Mouse (Mus musculus) embryonic facial prominence, embryonic 14.5 days (tissue): ENCODE measurements around the gene Apold1. TPM values are rescaled to one million over a fixed set of nuclear protein-coding genes. Genes with fewer than 3 reads are reported as not detected.

Experiments
- ATAC-seq: fragments of 200-750 bp; cut with Nextera tagmentation; 2 replicates; pipeline ENCODE4 v1.8.0; 2017; ENCODE audit warnings: low read depth, moderate number of reproducible peaks, moderate TSS enrichment
- DNase-seq: peaks from one replicate; pipeline ENCODE4 v3.0.0-alpha.2; 2015; ENCODE audit warnings: low spot score
- H3K27ac ChIP-seq: fragments of 300-500 bp; sonication (generic); replicated peaks from 2 replicates; pipeline ENCODE4 v1.5.1; 2014; ENCODE audit warnings: low read depth, mild to moderate bottlenecking, low read length, moderate library complexity
- H3K27me3 ChIP-seq: fragments of 300-500 bp; sonication (generic); replicated peaks from 2 replicates; pipeline ENCODE4 v1.6.1; 2014; ENCODE audit warnings: low read length; ENCODE audit not compliant: control insufficient read depth, insufficient read depth
- H3K36me3 ChIP-seq: fragments of 300-500 bp; sonication (generic); 2 replicates; pipeline ENCODE4 v1.6.1; 2014; ENCODE audit warnings: low read length, mixed read lengths; ENCODE audit not compliant: control insufficient read depth, insufficient read depth
- H3K4me1 ChIP-seq: fragments of 300-500 bp; sonication (generic); 2 replicates; pipeline ENCODE4 v1.6.1; 2014; ENCODE audit warnings: antibody characterized with exemption, low read length; ENCODE audit not compliant: control insufficient read depth, insufficient read depth
- H3K4me2 ChIP-seq: fragments of 300-500 bp; sonication (generic); 2 replicates; pipeline ENCODE4 v1.6.1; 2014; ENCODE audit warnings: low read depth, mild to moderate bottlenecking, low read length, moderate library complexity, mixed read lengths
- H3K4me3 ChIP-seq: fragments of 300-500 bp; sonication (generic); 2 replicates; pipeline ENCODE4 v1.5.1; 2014; ENCODE audit warnings: low read depth, mild to moderate bottlenecking, low read length
- H3K9ac ChIP-seq: fragments of 300-500 bp; sonication (generic); 2 replicates; pipeline ENCODE4 v1.6.1; 2014; ENCODE audit warnings: low read depth, mild to moderate bottlenecking, low read length, moderate library complexity, mixed read lengths
- H3K9me3 ChIP-seq: fragments of 300-500 bp; sonication (generic); 2 replicates; pipeline ENCODE4 v1.6.1; 2016; ENCODE audit warnings: low read length; ENCODE audit not compliant: control insufficient read depth
- WGBS: fragments of 180-500 bp; shearing (Covaris S2); extraction: QIAGEN DNeasy Blood & Tissue Kit; methylation state at CpG from one replicate; pipeline ENCODE4 v1.1.7; 2014; 5-methylcytosine and 5-hydroxymethylcytosine counted together
- polyA plus RNA-seq: library from polyadenylated mRNA; unstranded; fragments of >200 nt; fragmentation: Nextera tagmentation; extraction: Ambion mirVana; gene quantifications from 2 replicates; pipeline ENCODE4 v1.2.1, GENCODE M21; 2014

Apold1 gene
- polyA plus RNA-seq, 1 experiment from 2014 or later = 5.5 TPM

DNA sequence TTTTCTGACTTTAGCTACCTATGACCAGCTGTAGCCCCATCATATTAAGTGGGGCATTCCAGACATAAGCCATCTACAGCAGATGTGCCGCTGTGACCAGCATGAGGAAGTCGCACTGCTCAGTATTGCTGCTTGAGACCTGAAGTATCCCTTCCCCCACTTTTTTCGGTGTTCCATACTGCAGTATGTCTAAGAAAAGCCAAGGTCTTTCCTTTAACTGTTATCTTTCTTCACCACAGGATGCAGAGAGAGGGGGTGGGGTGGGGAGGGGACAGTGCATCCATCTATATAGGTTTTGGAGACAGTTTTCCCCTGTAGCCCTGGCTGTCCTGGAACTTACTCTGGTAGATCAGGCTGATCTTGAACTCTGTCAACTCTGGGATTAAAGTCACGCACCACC is 24.9 kb downstream of the Apold1 start:
- Histone ChIP-seq H3K9me3 (no peaks in the 10 kb centered on the region), H3K27ac (no peak overlapping the region), H3K9ac (no peak overlapping the region), H3K4me3 (no peak overlapping the region), H3K36me3 (no peaks in the 10 kb centered on the region), H3K27me3 (no peaks in the 10 kb centered on the region), H3K4me2 (no peak overlapping the region), H3K4me1 (no peaks in the 10 kb centered on the region)
- 84% methylated on average over 4 of the region's 4 CpGs for WGBS
- ATAC-seq = no peak
- no peak for DNase-seq

DNA sequence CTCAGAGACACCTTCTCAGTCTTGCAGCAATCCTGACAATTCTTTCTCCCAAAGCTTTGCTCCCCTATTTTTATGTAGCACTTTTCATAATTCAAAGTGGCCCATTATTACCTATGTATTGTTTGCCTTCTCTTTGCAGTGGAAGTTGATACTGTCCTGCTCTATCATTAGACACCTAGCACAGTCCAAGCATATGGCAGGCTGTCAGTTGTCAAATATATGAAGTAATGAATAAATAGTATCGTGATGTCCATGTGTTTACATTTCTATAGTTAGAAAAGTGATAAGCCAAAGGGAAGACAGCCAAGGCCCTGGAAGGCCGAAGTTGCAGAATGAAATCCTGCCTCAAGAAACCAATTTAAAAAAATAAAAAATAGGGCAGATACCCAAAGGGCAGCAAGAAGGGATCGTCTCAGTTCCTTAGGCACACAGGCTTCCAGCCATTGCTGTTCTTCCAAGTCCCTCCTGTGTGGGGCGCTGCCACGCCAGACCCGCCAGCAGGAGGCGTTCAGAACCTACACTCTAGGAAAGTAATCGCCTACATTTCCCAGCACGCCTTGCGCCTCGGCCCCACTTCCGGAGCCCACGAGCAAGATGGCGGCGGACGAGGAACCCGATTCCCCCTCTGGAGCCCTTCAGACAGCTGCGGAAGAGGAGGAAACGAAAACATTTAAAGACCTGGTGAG is 29.7 kb downstream of the Apold1 start, which contains the start of gene Ddx47:
Gene Ddx47 (plus strand): TSS at position 565 of the 686 bp plus-strand sequence.
- ATAC-seq (peak; percentile 97), DNase-seq (peak; percentile 97)
- Histone ChIP-seq H3K9ac (peak within 1 kb of the TSS; percentile 82), H3K36me3 (peaks cover 31% of the 10 kb centered on the region), H3K27me3 (no peaks in the 10 kb centered on the region), H3K4me3 (peak within 1 kb of the TSS; percentile 74), H3K9me3 (no peaks in the 10 kb centered on the region), H3K4me2 (peak within 1 kb of the TSS; percentile 62), H3K4me1 (peaks cover 6% of the 10 kb centered on the region; the same call in 1 of the 2 replicates), H3K27ac (no peak within 1 kb of the TSS)
- WGBS = 5% methylated on average over 19 of the region's 19 CpGs

DNA sequence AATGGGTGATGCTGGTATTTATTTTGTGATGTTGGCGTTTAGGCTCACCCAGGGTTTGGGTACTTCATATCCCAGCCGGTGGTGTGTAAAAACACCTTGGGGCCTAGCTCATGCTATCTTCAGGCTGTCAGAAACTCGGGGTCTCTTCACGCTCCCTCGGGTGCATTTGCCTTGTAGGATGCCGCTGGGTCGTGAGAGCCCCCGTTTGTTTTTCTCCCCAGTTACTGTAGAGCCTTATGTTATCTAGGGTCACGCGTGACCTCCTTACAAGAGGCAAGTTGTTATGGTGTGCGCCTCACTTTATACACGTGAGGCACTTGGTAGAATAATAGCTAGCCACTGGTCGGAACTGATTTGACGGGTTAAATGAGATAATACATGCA is 30.2 kb downstream of the Apold1 start:
- Histone ChIP-seq H3K4me3 (peak overlapping the region; percentile 74), H3K4me2 (peak overlapping the region; percentile 62), H3K27me3 (no peaks in the 10 kb centered on the region), H3K36me3 (peaks cover 36% of the 10 kb centered on the region), H3K9me3 (no peaks in the 10 kb centered on the region), H3K9ac (peak overlapping the region; percentile 82), H3K4me1 (peaks cover 6% of the 10 kb centered on the region; the same call in 1 of the 2 replicates), H3K27ac (no peak overlapping the region)
- DNase-seq (no peak), ATAC-seq (no peak; the same call in none of the 2 replicates)
- 0% methylated on average over 14 of the region's 14 CpGs for WGBS

DNA sequence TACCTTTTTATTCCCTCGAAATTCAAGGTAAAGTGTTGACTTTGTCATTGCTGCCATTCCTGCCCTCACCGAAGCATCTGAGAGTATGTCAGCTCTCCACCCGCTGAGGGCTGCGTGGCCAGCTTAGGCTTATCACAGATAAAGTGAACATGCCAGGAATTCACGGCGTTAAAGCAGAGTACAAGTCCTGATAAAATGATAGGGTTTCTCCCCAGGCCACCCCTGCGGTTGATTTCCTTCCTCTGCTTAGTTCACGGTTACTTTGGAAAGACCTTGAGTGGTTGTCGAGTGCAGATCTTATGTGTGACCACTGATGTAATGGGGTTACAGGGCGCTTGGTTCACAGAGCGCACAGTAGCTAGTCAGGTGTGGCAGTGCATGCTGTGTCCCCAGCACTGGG is 35.7 kb downstream of the Apold1 start:
- no peak overlapping the region for H3K9ac ChIP-seq
- H3K36me3 ChIP-seq = peaks cover 90% of the 10 kb centered on the region
- no peak overlapping the region for H3K4me3 ChIP-seq
- H3K9me3 ChIP-seq = no peaks in the 10 kb centered on the region
- H3K27ac ChIP-seq = no peak overlapping the region
- peaks cover 4% of the 10 kb centered on the region; the same call in 1 of the 2 replicates for H3K4me1 ChIP-seq
- no peaks in the 10 kb centered on the region for H3K27me3 ChIP-seq
- DNase-seq (no peak), ATAC-seq (no peak)
- 96% methylated on average over 11 of the region's 11 CpGs for WGBS
- H3K4me2 ChIP-seq = no peak overlapping the region

DNA sequence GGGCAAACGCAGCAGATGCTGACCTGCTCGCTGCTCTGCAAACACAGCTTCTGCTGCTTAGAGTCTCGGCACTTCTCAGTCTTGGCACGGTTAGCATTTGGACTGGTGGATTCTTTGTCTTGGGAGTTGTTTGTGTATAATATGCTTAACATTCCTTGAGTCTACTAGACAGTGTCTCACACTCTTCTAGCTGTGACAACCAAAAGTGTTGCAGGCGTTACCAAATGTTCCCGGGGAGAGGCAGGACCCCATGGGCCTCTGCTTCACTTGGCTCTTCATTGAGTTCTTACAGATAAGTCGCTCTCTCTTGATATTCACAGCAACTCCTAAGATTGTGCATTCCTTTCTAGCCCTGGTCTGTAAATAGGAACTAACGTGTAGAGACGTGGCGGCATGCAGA is 38.0 kb downstream of the Apold1 start:
- Histone ChIP-seq H3K27me3 (no peaks in the 10 kb centered on the region), H3K27ac (no peak overlapping the region), H3K9me3 (no peaks in the 10 kb centered on the region), H3K4me3 (no peak overlapping the region), H3K36me3 (peaks cover 98% of the 10 kb centered on the region), H3K9ac (no peak overlapping the region), H3K4me1 (no peaks in the 10 kb centered on the region), H3K4me2 (no peak overlapping the region)
- ATAC-seq (no peak), DNase-seq (no peak)
- 93% methylated on average over 10 of the region's 10 CpGs for WGBS

DNA sequence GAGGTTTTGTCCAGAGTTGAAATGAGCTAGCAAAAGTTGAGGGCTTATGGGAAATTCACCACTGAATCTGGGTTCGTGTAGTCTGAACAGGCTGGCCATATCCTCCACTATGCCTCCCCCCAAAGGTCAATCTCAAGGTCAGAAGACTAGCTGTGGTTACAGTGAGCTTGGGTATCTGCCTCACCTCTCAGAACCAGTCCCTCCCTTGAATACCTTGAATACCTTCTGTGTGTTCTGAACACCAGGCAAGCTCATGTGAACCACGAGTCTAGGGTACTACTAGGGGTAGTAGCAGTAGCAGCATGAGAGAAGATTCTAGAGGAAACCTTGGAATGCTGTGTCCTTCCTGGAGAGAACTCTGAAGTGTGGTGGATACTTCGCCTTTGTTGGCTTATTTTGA is 40.1 kb downstream of the Apold1 start:
- Histone ChIP-seq H3K27me3 (no peaks in the 10 kb centered on the region), H3K4me3 (no peak overlapping the region), H3K36me3 (peaks cover 78% of the 10 kb centered on the region), H3K4me2 (no peak overlapping the region), H3K27ac (no peak overlapping the region), H3K9ac (no peak overlapping the region), H3K9me3 (no peaks in the 10 kb centered on the region), H3K4me1 (no peaks in the 10 kb centered on the region)
- ATAC-seq = no peak
- 88% methylated on average over 3 of the region's 3 CpGs for WGBS
- no peak for DNase-seq

DNA sequence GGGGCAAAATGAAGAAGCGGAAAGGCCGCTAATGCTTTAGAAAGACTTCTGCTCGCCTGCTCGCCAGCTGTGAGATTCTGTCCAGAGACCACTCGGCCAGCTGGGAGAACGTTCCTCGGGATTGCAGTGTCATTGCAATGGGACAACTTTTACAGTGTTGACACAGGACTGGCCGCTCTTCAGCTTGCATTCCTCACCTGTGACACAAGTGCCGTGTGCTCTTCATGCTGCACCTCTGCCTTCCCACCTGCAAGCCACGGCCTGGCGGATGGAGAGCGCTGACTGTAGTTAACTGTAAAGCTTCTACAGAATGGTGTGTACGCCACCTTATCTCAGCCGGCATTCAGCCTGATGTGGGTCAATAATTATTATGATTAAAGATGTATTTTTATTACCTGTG is 41.9 kb downstream of the Apold1 start:
- WGBS = 93% methylated on average over 14 of the region's 14 CpGs
- Histone ChIP-seq H3K27me3 (no peaks in the 10 kb centered on the region), H3K27ac (no peak overlapping the region), H3K4me3 (no peak overlapping the region), H3K9ac (no peak overlapping the region), H3K4me2 (no peak overlapping the region), H3K4me1 (no peaks in the 10 kb centered on the region), H3K9me3 (no peaks in the 10 kb centered on the region), H3K36me3 (peaks cover 60% of the 10 kb centered on the region)
- ATAC-seq (no peak), DNase-seq (no peak)

DNA sequence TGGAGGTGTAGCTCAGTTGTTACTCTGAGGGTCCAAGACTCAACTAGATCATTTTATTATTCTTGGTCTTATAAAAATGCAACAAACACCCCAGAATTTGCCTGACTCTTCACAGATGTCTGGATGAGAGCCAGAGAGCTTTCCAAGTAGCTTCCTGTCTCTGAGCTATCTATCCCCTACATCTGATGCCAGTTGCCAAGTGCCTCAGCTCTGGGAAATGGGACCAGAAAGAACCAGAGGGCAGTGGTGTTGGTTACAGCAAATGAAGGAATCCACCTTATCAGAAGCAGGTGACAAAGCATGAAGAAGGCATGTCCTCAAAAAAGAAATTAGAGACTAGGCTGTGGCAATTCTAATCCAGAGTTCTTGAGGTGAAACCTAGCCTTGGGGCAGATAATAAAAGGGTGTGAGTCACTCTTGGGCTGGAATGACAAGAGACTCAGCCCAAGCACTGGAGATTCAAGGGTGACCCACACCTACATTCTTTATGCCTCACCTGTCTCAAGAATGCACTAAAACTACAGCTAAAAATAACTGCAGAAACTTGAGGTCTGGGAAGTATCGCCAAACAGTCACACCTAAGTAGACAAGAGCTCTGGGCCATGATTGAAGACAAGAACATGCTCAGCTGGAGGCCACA is 43.4 kb downstream of the Apold1 start:
- no peak for ATAC-seq
- Histone ChIP-seq H3K4me3 (no peak overlapping the region), H3K4me2 (no peak overlapping the region), H3K4me1 (no peaks in the 10 kb centered on the region), H3K9ac (no peak overlapping the region), H3K36me3 (peaks cover 45% of the 10 kb centered on the region), H3K9me3 (no peaks in the 10 kb centered on the region), H3K27me3 (no peaks in the 10 kb centered on the region), H3K27ac (no peak overlapping the region)
- peak; percentile 39 for DNase-seq
- 81% methylated on average over 1 of the region's 1 CpGs for WGBS

DNA sequence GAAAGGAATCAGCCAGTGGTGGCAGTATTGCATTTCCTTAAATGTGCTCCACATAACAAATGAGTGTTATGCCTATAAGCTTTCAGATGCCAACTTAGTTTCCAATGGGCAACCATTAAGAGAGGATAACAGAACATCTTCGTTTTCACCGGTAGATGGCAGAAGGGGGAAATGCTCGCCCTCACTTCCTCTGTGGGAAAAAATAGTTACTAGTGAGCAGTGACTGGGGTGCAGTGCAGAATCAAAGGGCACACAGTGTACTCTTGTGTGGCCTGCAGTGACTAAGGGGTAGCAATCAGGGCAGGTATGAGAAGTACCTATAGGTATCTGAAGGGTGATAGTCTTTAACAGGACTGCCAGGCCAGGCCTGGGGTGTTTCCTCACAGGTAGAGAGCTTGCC is 44.7 kb downstream of the Apold1 start:
- DNase-seq (peak; percentile 38), ATAC-seq (0 out of 2 replicates have a peak, but pooled peaks have one; percentile 26)
- no peaks in the 10 kb centered on the region for H3K4me1 ChIP-seq
- no peak overlapping the region for H3K4me3 ChIP-seq
- H3K9ac ChIP-seq = no peak overlapping the region
- no peaks in the 10 kb centered on the region for H3K9me3 ChIP-seq
- H3K27ac ChIP-seq = no peak overlapping the region
- H3K36me3 ChIP-seq = peaks cover 32% of the 10 kb centered on the region
- H3K4me2 ChIP-seq = no peak overlapping the region
- WGBS = 9% methylated on average over 3 of the region's 3 CpGs
- no peaks in the 10 kb centered on the region for H3K27me3 ChIP-seq
